Mouse (Mus musculus): ENCODE measurements around the gene Tet3.

The Tet3 gene

DNA sequence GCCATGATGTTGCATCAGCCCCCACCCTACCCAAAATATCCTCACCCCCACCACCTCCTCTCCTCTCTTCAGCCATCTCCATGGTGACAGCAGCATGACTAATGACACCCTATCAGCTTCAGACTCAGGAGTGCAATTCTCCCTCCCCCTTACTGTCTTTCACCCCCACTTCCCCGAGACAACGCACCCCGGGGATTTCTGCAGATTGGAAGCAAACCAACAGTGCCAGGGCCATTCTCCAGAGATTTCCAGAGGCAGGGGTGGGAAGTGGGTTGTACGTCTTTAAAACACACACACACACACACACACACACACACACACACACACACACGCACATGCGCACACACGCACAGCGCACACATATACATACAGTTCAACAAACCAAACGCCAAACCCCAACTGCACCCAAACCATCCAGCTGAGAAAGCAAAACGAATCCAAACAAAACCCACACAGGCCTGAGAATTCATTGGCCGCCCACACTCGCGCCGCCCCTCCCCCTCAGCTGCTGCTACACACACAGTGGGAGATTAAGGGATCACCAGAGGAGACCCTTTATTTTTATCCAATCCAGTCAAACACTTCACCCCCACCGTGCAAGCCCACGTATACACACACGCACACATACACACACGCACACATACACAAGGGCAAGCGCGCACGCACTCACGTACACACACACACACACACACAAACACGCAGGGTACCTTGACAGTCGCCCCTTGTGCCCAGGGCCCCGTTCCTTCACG lies 18.2 kb downstream of the Tet3 start:
- peak; percentile 70 to 85 for DNase-seq (ENCODE audit: inconsistent age in 2 of 2, low spot score in 1 of 2)

GRCm38 (mm10) chr6:83440197-83440509 lies 18.7 kb downstream of the Tet3 start:
- peak in 1 of 2 experiments; percentile 64 for DNase-seq (ENCODE audit: inconsistent age in 2 of 2, low spot score in 1 of 2)

DNA sequence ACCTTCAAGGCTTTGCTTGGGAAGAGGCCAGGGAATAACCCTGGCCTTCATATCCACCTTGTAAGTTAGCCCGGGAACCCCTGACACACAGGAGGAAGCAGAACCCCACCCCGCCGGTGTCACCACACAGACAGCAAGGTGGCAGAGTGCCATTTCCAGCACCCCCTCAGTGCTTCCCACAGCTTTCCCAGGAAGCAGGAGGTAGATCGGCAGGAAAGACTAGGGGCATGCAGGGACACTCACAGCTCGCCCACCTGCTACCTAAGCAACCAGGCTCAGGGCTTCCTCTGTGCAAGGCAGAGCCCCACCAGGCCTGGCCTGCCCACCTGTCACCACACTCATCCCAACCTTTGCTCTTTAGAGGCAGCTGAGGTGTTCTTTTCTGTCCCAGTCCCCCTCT lies 19.1 kb downstream of the Tet3 start:
- peak; percentile 44 to 68 for DNase-seq (ENCODE audit: inconsistent age in 2 of 2, low spot score in 1 of 2)

- no peak for DNase-seq (ENCODE audit: inconsistent age in 2 of 2, low spot score in 1 of 2)
Measured at GRCm38 (mm10) chr6:83439119-83439767, 19.6 kb downstream of the Tet3 start.

- DNase-seq (ENCODE audit: inconsistent age in 2 of 2, low spot score in 1 of 2): no peak
Measured at GRCm38 (mm10) chr6:83438584-83438983, 20.3 kb downstream of the Tet3 start.

DNA sequence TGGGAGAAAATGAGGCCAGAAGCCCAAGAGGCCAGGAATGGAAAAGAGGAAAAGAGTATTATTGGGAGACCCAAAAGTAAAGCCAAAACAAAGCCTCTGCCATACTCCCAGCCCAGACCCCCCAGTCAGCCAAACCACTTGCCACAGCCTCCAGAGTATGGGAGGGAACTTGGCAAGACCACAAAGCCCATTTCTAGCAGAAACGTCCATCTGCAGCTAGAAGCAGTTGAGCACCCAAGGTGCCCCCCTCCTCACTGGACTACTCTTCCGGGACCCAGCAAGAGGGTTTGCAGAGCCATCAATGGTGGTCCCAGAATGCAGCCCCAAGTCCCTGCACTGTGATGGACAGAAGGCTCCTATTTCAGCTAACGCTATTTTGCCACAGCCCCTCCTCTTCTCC lies 21.1 kb downstream of the Tet3 start:
- DNase-seq (ENCODE audit: inconsistent age in 2 of 2, low spot score in 1 of 2): no peak

GRCm38 (mm10) chr6:83437225-83437624 lies 21.7 kb downstream of the Tet3 start:
- no peak for DNase-seq (ENCODE audit: inconsistent age in 2 of 2, low spot score in 1 of 2)

DNA sequence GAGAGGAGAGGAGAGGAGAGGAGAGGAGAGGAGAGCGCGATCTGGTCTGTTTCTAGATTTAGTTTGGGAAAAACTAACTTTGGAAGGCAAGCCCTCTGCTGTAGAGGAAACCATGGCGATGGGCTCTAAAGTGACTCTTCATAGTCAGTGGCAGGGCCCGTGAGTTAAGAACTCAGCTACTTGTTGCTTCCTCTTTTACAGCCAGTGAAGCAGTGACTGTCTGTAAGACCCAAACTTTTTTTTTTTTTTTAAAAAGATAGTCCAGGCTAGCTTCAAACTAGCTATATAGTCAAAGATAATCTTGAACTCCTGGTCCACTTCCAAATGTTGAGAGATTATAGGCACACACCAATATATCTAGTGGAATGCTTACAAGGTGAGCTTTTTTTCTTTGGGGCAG lies 22.3 kb downstream of the Tet3 start:
- no peak for DNase-seq (ENCODE audit: inconsistent age in 2 of 2, low spot score in 1 of 2)

DNA sequence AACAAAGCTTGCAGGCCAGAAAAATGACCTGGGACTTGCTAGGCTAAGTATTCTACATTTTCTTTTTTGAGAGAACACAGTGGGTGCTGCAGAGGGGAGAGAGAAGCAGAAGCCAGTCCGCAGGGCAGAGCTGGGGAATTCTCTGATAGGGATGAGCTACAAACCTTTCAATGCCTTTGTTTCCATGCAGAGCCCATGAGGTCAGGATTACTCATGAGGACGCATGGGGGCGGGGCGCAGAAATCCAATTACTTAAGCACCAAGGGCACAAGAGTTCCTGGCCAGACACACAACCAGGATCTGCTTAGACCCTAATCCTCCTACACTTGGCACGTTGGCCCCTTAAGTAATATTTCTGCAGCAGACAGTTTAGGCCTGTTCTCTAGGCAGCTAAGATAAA lies 23.7 kb downstream of the Tet3 start:
- DNase-seq (ENCODE audit: inconsistent age in 2 of 2, low spot score in 1 of 2): peak; percentile 87 to 95

- DNase-seq (ENCODE audit: inconsistent age in 2 of 2, low spot score in 1 of 2): peak in 1 of 2 experiments; percentile 63
Measured at GRCm38 (mm10) chr6:83433546-83433945, 25.3 kb downstream of the Tet3 start.

DNA sequence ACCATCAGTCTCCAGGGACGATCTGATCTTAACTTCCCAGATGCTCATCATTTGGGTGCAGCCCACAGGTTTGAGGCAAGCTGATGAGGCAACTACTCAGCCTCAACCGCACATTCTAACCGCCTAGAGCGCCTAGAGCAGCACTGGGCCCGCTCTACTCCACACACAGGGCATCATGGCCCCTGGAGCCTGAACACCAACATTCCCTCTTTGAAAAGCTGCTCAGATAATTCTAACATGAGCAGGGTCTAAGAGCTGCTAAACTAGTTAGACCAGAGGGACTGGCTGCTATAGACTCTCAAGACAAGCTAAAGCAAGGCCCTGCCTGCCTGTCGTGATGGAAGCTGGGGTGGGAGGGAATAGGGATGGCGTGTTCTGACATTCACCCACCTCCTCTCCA lies 25.9 kb downstream of the Tet3 start:
- DNase-seq (ENCODE audit: inconsistent age in 2 of 2, low spot score in 1 of 2): no peak

DNA sequence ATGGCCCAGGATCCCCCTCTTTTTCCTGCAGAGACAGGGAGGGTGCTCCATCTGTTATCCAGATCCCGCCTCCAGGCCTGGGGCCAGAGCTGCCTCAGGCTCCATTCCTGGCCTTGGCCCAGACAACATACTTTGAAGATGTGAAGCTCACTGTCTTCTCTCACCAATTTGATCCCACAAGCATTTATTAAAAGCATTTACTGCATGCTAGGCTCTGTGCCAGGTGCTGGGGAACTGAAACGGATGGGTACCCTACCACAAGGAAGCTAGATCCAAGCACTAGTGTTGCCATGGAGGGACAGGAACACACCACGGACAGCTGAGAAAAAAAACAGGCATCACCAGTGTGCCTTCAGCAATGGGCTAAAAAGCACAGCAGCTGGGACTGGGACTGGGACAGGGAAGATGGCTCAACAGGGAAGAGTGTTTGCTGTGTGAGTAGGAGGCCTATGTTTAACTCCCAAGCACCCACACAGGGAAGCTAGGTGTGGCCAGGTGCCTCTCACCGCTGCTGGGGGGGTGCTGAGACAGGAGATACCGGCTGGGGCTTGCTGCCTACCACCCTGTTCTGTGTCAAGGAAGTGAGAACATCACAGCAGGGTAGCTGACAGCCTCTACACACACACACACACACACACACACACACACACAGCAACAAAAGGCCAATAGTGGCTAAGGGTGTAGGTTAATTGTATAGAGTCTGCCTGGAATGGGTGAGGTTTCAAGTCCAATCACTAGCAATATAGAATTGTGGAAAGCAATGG lies 30.7 kb downstream of the Tet3 start:
- DNase-seq (ENCODE audit: inconsistent age in 2 of 2, low spot score in 1 of 2): peak; percentile 58 to 80

- DNase-seq (ENCODE audit: inconsistent age in 2 of 2, low spot score in 1 of 2): no peak
Measured at GRCm38 (mm10) chr6:83427512-83427911, 31.4 kb downstream of the Tet3 start.

- no peak for DNase-seq (ENCODE audit: inconsistent age in 2 of 2, low spot score in 1 of 2)
Measured at GRCm38 (mm10) chr6:83426576-83426975, 32.3 kb downstream of the Tet3 start.

GRCm38 (mm10) chr6:83424053-83424404 lies 34.9 kb downstream of the Tet3 start:
- peak in 1 of 2 experiments; percentile 60 for DNase-seq (ENCODE audit: inconsistent age in 2 of 2, low spot score in 1 of 2)

GRCm38 (mm10) chr6:83423400-83424052 lies 35.4 kb downstream of the Tet3 start:
- DNase-seq (ENCODE audit: inconsistent age in 2 of 2, low spot score in 1 of 2): peak in 1 of 2 experiments; percentile 71

- DNase-seq (ENCODE audit: inconsistent age in 2 of 2, low spot score in 1 of 2): peak; percentile 77 to 93
Measured at GRCm38 (mm10) chr6:83421866-83422649, 36.8 kb downstream of the Tet3 start.

DNA sequence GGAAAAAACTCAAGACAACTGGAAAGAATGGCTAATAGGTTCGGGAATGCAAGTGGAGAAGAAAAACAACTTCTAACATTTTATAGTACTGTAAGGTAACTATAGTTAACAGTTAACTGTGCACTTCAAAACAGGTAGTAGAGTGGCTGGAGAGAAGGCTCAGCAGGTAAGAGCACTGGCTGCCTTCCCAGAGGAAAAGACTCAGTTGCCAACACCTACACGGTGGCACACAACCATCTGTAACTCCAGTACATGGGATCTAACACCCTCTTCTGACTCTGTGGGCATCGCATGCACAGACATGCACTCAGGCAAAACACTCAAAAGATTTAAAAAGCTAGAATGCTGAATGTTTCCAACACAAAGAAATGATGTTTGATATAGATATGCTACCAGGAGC lies 39.4 kb downstream of the Tet3 start:
- no peak for DNase-seq (ENCODE audit: inconsistent age in 2 of 2, low spot score in 1 of 2)

- DNase-seq (ENCODE audit: inconsistent age in 2 of 2, low spot score in 1 of 2): peak in 1 of 2 experiments; percentile 32
Measured at GRCm38 (mm10) chr6:83417531-83417930, 41.4 kb downstream of the Tet3 start.

GRCm38 (mm10) chr6:83417104-83417502 lies 41.8 kb downstream of the Tet3 start:
- no peak for DNase-seq (ENCODE audit: inconsistent age in 2 of 2, low spot score in 1 of 2)

All from adrenal gland, adult (tissue).